Mouse (Mus musculus) intestine, embryonic 14.5 days (tissue): ENCODE results near the gene Mthfd2. TPM values are rescaled to one million over a fixed set of nuclear protein-coding genes. Genes with fewer than 3 reads are reported as not detected.

Experiments used
- ATAC-seq: fragments of 200-750 bp; cut with Nextera tagmentation; replicated peaks from 2 replicates; pipeline ENCODE4 v1.8.0; 2017; ENCODE audit warnings: low read depth, moderate number of reproducible peaks, moderate TSS enrichment, moderate library complexity; ENCODE audit not compliant: low FRiP score, low TSS enrichment
- DNase-seq: peaks from one replicate; pipeline ENCODE4 v3.0.0-alpha.2; 2018; ENCODE audit warnings: low spot score
- H3K27ac ChIP-seq: fragments of 300-500 bp; sonication (generic); 2 replicates; pipeline ENCODE4 v1.5.1; 2014; ENCODE audit warnings: low read depth, mild to moderate bottlenecking, control low read depth
- H3K27me3 ChIP-seq: fragments of 300-500 bp; sonication (generic); replicated peaks from 2 replicates; pipeline ENCODE4 v1.6.1; 2014; ENCODE audit warnings: low read length, control low read depth; ENCODE audit not compliant: control insufficient read depth, insufficient read depth
- H3K36me3 ChIP-seq: fragments of 300-500 bp; sonication (generic); 2 replicates; pipeline ENCODE4 v1.6.1; 2014; ENCODE audit warnings: low read length, control low read depth; ENCODE audit not compliant: control insufficient read depth, insufficient read depth
- H3K4me1 ChIP-seq: fragments of 300-500 bp; sonication (generic); replicated peaks from 2 replicates; pipeline ENCODE4 v1.6.1; 2014; ENCODE audit warnings: low read length, control low read depth, mixed read lengths; ENCODE audit not compliant: control insufficient read depth, insufficient read depth
- H3K4me2 ChIP-seq: fragments of 300-500 bp; sonication (generic); 2 replicates; pipeline ENCODE4 v1.6.1; 2014; ENCODE audit warnings: low read length
- H3K4me3 ChIP-seq: fragments of 300-500 bp; sonication (generic); 2 replicates; pipeline ENCODE4 v1.5.1; 2014; ENCODE audit warnings: low read depth, low read length, control low read depth, mixed read lengths
- H3K9ac ChIP-seq: fragments of 300-500 bp; sonication (generic); 2 replicates; pipeline ENCODE4 v1.6.1; 2014; ENCODE audit warnings: mild to moderate bottlenecking, low read length
- H3K9me3 ChIP-seq: fragments of 300-500 bp; sonication (generic); 2 replicates; pipeline ENCODE4 v1.6.1; 2016; ENCODE audit warnings: low read length, control low read depth; ENCODE audit not compliant: control insufficient read depth
- WGBS: fragments of 180-500 bp; shearing (Covaris S2); extraction: QIAGEN DNeasy Blood & Tissue Kit; methylation state at CpG from one replicate; pipeline ENCODE4 v1.1.7; 2014; 5-methylcytosine and 5-hydroxymethylcytosine counted together
- polyA plus RNA-seq: library from polyadenylated mRNA; unstranded; fragments of >200 nt; fragmentation: Nextera tagmentation; extraction: Ambion mirVana; gene quantifications from 2 replicates; pipeline ENCODE4 v1.2.1, GENCODE M21; 2014

Gene Mthfd2
- polyA plus RNA-seq, 1 experiment from 2014 or later = 37.4 TPM

- Histone ChIP-seq H3K4me1 (peaks cover 8% of the 10 kb centered on the region), H3K4me3 (no peak overlapping the region), H3K9ac (no peak overlapping the region), H3K9me3 (no peaks in the 10 kb centered on the region), H3K36me3 (no peaks in the 10 kb centered on the region), H3K4me2 (no peak overlapping the region), H3K27ac (no peak overlapping the region), H3K27me3 (no peaks in the 10 kb centered on the region)
- no peak for ATAC-seq
- WGBS = 63% methylated on average over 1 of the region's 1 CpGs
- no peak for DNase-seq
These were observed 3.8 kb downstream of the Mthfd2 start for GRCm38 (mm10) chr6:83321927-83322326.

- Histone ChIP-seq H3K9me3 (no peaks in the 10 kb centered on the region), H3K9ac (peak overlapping the region; percentile 67), H3K27ac (no peak overlapping the region), H3K36me3 (peaks cover 6% of the 10 kb centered on the region; the same call in 1 of the 2 replicates), H3K4me2 (peak overlapping the region; percentile 68), H3K4me1 (peaks cover 15% of the 10 kb centered on the region; the same call in 1 of the 2 replicates), H3K27me3 (no peaks in the 10 kb centered on the region), H3K4me3 (peak overlapping the region; percentile 78)
- WGBS = under 1% methylated on average over 52 of the region's 52 CpGs
- ATAC-seq (peak; percentile 99), DNase-seq (peak; percentile 90)
These were observed 8.5 kb downstream of the Mthfd2 start for GRCm38 (mm10) chr6:83317108-83317741.

GRCm38 (mm10) chr6:83316022-83316421 is 9.7 kb downstream of the Mthfd2 start:
- H3K27me3 ChIP-seq = no peaks in the 10 kb centered on the region
- peak overlapping the region; percentile 10 for H3K9ac ChIP-seq
- no peak overlapping the region for H3K27ac ChIP-seq
- peaks cover 15% of the 10 kb centered on the region for H3K36me3 ChIP-seq
- peaks cover 15% of the 10 kb centered on the region; the same call in 1 of the 2 replicates for H3K4me1 ChIP-seq
- H3K4me2 ChIP-seq = peak overlapping the region; percentile 68
- peak overlapping the region; percentile 78 for H3K4me3 ChIP-seq
- 3% methylated on average over 10 of the region's 10 CpGs for WGBS
- H3K9me3 ChIP-seq = no peaks in the 10 kb centered on the region
- no peak for ATAC-seq
- DNase-seq = no peak

GRCm38 (mm10) chr6:83315293-83315692 is 10.4 kb downstream of the Mthfd2 start:
- H3K36me3 ChIP-seq = peaks cover 22% of the 10 kb centered on the region
- H3K4me3 ChIP-seq = no peak overlapping the region
- H3K4me2 ChIP-seq = no peak overlapping the region
- ATAC-seq (no peak), DNase-seq (no peak)
- H3K4me1 ChIP-seq = peaks cover 15% of the 10 kb centered on the region; the same call in 1 of the 2 replicates
- H3K27me3 ChIP-seq = no peaks in the 10 kb centered on the region
- no peak overlapping the region for H3K9ac ChIP-seq
- H3K9me3 ChIP-seq = no peaks in the 10 kb centered on the region
- H3K27ac ChIP-seq = no peak overlapping the region

- DNase-seq = no peak
These were observed 13.2 kb downstream of the Mthfd2 start for GRCm38 (mm10) chr6:83312514-83312913.

GRCm38 (mm10) chr6:83312021-83312420 is 13.7 kb downstream of the Mthfd2 start:
- H3K9me3 ChIP-seq = no peaks in the 10 kb centered on the region
- WGBS = 81% methylated on average over 7 of the region's 7 CpGs
- no peaks in the 10 kb centered on the region for H3K27me3 ChIP-seq
- peak overlapping the region; percentile 24; the same call in 1 of the 2 replicates for H3K27ac ChIP-seq
- H3K9ac ChIP-seq = no peak overlapping the region
- peak; percentile 86 for ATAC-seq
- H3K4me3 ChIP-seq = no peak overlapping the region
- DNase-seq = no peak
- H3K36me3 ChIP-seq = peaks cover 44% of the 10 kb centered on the region
- no peak overlapping the region for H3K4me2 ChIP-seq
- peaks cover 15% of the 10 kb centered on the region; the same call in 1 of the 2 replicates for H3K4me1 ChIP-seq

More at GRCm38 (mm10) chr6:83312514-83312913, 13.2 kb downstream of the Mthfd2 start:
- 84% methylated on average over 8 of the region's 8 CpGs for WGBS
- Histone ChIP-seq H3K4me1 (peaks cover 15% of the 10 kb centered on the region; the same call in 1 of the 2 replicates), H3K36me3 (peaks cover 42% of the 10 kb centered on the region), H3K9ac (no peak overlapping the region), H3K4me2 (no peak overlapping the region), H3K4me3 (no peak overlapping the region), H3K27me3 (no peaks in the 10 kb centered on the region), H3K27ac (no peak overlapping the region), H3K9me3 (no peaks in the 10 kb centered on the region)
- no peak for ATAC-seq

GRCm38 (mm10) chr6:83311206-83311605 is 14.5 kb downstream of the Mthfd2 start:
- H3K4me1 ChIP-seq = peaks cover 7% of the 10 kb centered on the region; the same call in 1 of the 2 replicates
- H3K4me2 ChIP-seq = no peak overlapping the region
- H3K36me3 ChIP-seq = peaks cover 52% of the 10 kb centered on the region
- ATAC-seq = no peak
- H3K9ac ChIP-seq = no peak overlapping the region
- no peaks in the 10 kb centered on the region for H3K9me3 ChIP-seq
- H3K27me3 ChIP-seq = no peaks in the 10 kb centered on the region
- WGBS = 91% methylated on average over 11 of the region's 11 CpGs
- no peak overlapping the region for H3K4me3 ChIP-seq
- no peak for DNase-seq
- H3K27ac ChIP-seq = no peak overlapping the region

GRCm38 (mm10) chr6:83309017-83309416 is 16.7 kb downstream of the Mthfd2 start:
- H3K4me1 ChIP-seq = no peaks in the 10 kb centered on the region
- H3K27ac ChIP-seq = no peak overlapping the region
- peaks cover 68% of the 10 kb centered on the region for H3K36me3 ChIP-seq
- DNase-seq = no peak
- no peak overlapping the region for H3K4me2 ChIP-seq
- no peak overlapping the region for H3K9ac ChIP-seq
- no peaks in the 10 kb centered on the region for H3K27me3 ChIP-seq
- 93% methylated on average over 7 of the region's 7 CpGs for WGBS
- no peak for ATAC-seq
- no peak overlapping the region for H3K4me3 ChIP-seq
- no peaks in the 10 kb centered on the region for H3K9me3 ChIP-seq

- Histone ChIP-seq H3K4me3 (no peak overlapping the region), H3K4me1 (no peaks in the 10 kb centered on the region), H3K9me3 (no peaks in the 10 kb centered on the region), H3K36me3 (peaks cover 25% of the 10 kb centered on the region; the same call in 1 of the 2 replicates), H3K27me3 (no peaks in the 10 kb centered on the region), H3K9ac (no peak overlapping the region), H3K27ac (no peak overlapping the region), H3K4me2 (no peak overlapping the region)
- 74% methylated on average over 5 of the region's 5 CpGs for WGBS
- ATAC-seq (no peak), DNase-seq (no peak)
These were observed 23.4 kb downstream of the Mthfd2 start for GRCm38 (mm10) chr6:83302264-83302663.
